Mouse (Mus musculus): Measurements from ENCODE around the gene Vamp4. TPM values are rescaled to one million over a fixed set of nuclear protein-coding genes. Genes with fewer than 3 reads are reported as not detected.

Gene Vamp4
- polyA plus RNA-seq, 1 experiment = 14.6 TPM

DNA sequence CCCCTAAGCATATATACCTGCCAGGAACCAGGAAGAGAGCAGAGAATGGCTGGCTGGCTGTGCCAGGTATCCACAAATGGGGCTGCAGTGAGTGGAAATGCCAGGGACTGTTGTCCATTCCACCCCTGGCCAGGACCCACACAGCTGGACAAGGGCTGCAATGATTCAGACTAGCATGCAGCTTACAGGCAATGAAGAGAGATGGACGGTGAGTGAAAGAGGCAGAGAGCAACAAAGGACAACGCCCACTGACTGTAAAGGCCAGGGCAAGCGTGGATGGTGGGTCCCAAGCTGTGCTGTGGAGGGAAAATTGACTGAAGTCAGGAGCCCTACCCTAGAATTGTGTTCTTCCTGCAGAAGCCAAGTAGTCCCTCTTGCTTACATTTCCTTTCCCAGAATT lies 66.2 kb downstream of the Vamp4 start:
- TF ChIP-seq MAX (IDR thresholded peaks at IDR 0.05; ENCODE audit: low read depth) (no peak), POLR2AphosphoS2 (IDR thresholded peaks at IDR 0.05; ENCODE audit: insufficient read length, low read depth) (no peak), REST (IDR thresholded peaks at IDR 0.05; ENCODE audit: insufficient read depth, insufficient read length) (no peak), USF1 (IDR thresholded peaks at IDR 0.05; ENCODE audit: low read depth) (no peak), MYOD1 (IDR thresholded peaks at IDR 0.05; ENCODE audit: control insufficient read depth in 1 of 3, insufficient read length in 2 of 3, low read depth in 2 of 3) (no peak), SRF (IDR thresholded peaks at IDR 0.05; ENCODE audit: control insufficient read depth, insufficient read length, low read depth) (no peak)

DNA sequence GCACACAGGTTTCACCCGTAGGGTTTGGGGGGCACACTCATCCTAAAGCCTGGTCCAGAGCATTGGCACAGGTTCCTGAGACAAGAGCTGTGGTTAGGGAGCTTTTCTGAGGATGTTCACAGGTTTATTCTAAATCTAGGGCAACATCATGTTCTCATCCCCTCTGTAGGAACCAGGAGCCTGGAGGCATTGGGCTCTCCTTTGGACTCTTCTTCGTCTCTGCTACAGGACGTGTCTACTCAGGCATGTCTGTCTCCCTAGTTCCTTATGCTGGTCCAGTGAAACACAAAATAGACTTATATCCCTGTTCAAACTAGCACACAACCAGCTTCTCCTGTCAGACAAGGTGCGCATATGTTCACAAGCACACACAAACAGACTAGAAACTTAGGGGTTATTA lies 68.2 kb downstream of the Vamp4 start:
- no peaks in the 10 kb centered on the region for H3K79me2 ChIP-seq (ENCODE audit: control insufficient read depth, insufficient read depth)
- TF ChIP-seq POLR2A (IDR thresholded peaks at IDR 0.05; ENCODE audit: insufficient read length, low read depth) (no peak), USF1 (IDR thresholded peaks at IDR 0.05; ENCODE audit: low read depth) (no peak), TCF3 (IDR thresholded peaks at IDR 0.05; ENCODE audit: insufficient read length, low read depth) (no peak), CEBPB (IDR thresholded peaks at IDR 0.05; ENCODE audit: insufficient read depth, poor library complexity, severe bottlenecking) (no peak), MYOD1 (IDR thresholded peaks at IDR 0.05; ENCODE audit: control insufficient read depth in 1 of 3, insufficient read length in 2 of 3, low read depth in 2 of 3) (no peak), E2F4 (IDR thresholded peaks at IDR 0.05; ENCODE audit: insufficient read depth) (no peak), SRF (IDR thresholded peaks at IDR 0.05; ENCODE audit: control insufficient read depth, insufficient read length, low read depth) (no peak), POLR2AphosphoS2 (IDR thresholded peaks at IDR 0.05; ENCODE audit: insufficient read length, low read depth) (no peak), TCF12 (IDR thresholded peaks at IDR 0.05; ENCODE audit: insufficient read depth, poor library complexity, severe bottlenecking) (no peak), MYOG (IDR thresholded peaks at IDR 0.05; ENCODE audit: control insufficient read depth in 1 of 3, insufficient read depth in 1 of 3, insufficient read length in 2 of 3, low read depth in 2 of 3) (no peak), REST (IDR thresholded peaks at IDR 0.05; ENCODE audit: insufficient read depth, insufficient read length) (no peak), MAX (IDR thresholded peaks at IDR 0.05; ENCODE audit: low read depth) (no peak)
- H3K27me3 ChIP-seq (ENCODE audit: control insufficient read depth, insufficient read depth, insufficient read length) = peaks cover 9% of the 10 kb centered on the region
- no peak overlapping the region for H3K4me3 ChIP-seq
- H3K36me3 ChIP-seq (ENCODE audit: control insufficient read depth, insufficient read depth) = no peaks in the 10 kb centered on the region
- H3ac ChIP-seq (ENCODE audit: control insufficient read depth, insufficient read length) = no peak overlapping the region
- H3K4me2 ChIP-seq (ENCODE audit: low read depth) = no peak overlapping the region

More for the DNA sequence above, 66.2 kb downstream of the Vamp4 start:
- no peak overlapping the region for H3K4me2 ChIP-seq (ENCODE audit: low read depth)
- no peak overlapping the region for H3K4me3 ChIP-seq
- H3K27me3 ChIP-seq (ENCODE audit: control insufficient read depth, insufficient read depth, insufficient read length) = peaks cover 9% of the 10 kb centered on the region
- no peaks in the 10 kb centered on the region for H3K36me3 ChIP-seq (ENCODE audit: control insufficient read depth, insufficient read depth)
- no peak overlapping the region for H3ac ChIP-seq (ENCODE audit: control insufficient read depth, insufficient read length)
- H3K79me2 ChIP-seq (ENCODE audit: control insufficient read depth, insufficient read depth) = no peaks in the 10 kb centered on the region

DNA sequence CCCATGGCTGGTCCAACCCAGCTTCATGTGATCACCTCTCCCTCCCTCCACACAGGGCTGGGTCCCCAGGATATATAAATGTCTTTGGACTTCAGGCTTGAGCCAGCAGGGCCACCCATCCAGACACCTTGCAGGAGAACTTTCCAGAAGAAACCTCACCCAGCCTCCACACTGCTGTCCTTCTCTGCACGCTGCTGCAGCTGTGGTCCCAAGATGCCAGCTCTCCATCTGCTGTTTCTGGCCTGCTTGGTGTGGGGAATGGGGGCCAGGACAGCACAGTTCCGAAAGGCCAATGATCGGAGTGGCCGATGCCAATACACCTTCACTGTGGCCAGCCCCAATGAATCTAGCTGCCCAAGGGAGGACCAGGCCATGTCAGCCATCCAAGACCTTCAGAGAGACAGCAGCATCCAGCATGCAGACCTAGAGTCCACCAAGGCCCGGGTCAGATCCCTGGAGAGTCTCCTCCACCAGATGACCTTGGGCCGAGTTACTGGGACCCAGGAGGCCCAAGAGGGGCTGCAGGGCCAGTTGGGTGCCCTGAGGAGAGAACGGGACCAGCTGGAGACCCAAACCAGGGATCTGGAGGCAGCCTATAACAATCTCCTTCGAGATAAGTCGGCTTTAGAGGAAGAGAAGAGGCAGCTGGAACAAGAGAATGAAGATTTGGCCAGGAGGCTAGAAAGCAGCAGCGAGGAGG lies 68.9 kb downstream of the Vamp4 start, which contains the start of gene Myoc:
Myoc (plus strand) TSS at position 105 of the 700 bp plus-strand sequence.
- no peaks in the 10 kb centered on the region for H3K36me3 ChIP-seq (ENCODE audit: control insufficient read depth, insufficient read depth)
- H3K79me2 ChIP-seq (ENCODE audit: control insufficient read depth, insufficient read depth) = no peaks in the 10 kb centered on the region
- H3K27me3 ChIP-seq (ENCODE audit: control insufficient read depth, insufficient read depth, insufficient read length) = peaks cover 9% of the 10 kb centered on the region
- H3K4me2 ChIP-seq (ENCODE audit: low read depth) = no peak within 1 kb of the TSS
- TF ChIP-seq TCF3 (IDR thresholded peaks at IDR 0.05; ENCODE audit: insufficient read length, low read depth) (no peak), CEBPB (IDR thresholded peaks at IDR 0.05; ENCODE audit: insufficient read depth, poor library complexity, severe bottlenecking) (no peak), MYOG (IDR thresholded peaks at IDR 0.05; ENCODE audit: control insufficient read depth in 1 of 3, insufficient read depth in 1 of 3, insufficient read length in 2 of 3, low read depth in 2 of 3) (no peak), POLR2A (IDR thresholded peaks at IDR 0.05; ENCODE audit: insufficient read length, low read depth) (no peak), TCF12 (IDR thresholded peaks at IDR 0.05; ENCODE audit: insufficient read depth, poor library complexity, severe bottlenecking) (no peak), REST (IDR thresholded peaks at IDR 0.05; ENCODE audit: insufficient read depth, insufficient read length) (no peak), E2F4 (IDR thresholded peaks at IDR 0.05; ENCODE audit: insufficient read depth) (no peak), POLR2AphosphoS2 (IDR thresholded peaks at IDR 0.05; ENCODE audit: insufficient read length, low read depth) (no peak), USF1 (IDR thresholded peaks at IDR 0.05; ENCODE audit: low read depth) (no peak), MYOD1 (IDR thresholded peaks at IDR 0.05; ENCODE audit: control insufficient read depth in 1 of 3, insufficient read length in 2 of 3, low read depth in 2 of 3) (no peak)
- H3ac ChIP-seq (ENCODE audit: control insufficient read depth, insufficient read length) = no peak within 1 kb of the TSS
- no peak within 1 kb of the TSS for H3K4me3 ChIP-seq

DNA sequence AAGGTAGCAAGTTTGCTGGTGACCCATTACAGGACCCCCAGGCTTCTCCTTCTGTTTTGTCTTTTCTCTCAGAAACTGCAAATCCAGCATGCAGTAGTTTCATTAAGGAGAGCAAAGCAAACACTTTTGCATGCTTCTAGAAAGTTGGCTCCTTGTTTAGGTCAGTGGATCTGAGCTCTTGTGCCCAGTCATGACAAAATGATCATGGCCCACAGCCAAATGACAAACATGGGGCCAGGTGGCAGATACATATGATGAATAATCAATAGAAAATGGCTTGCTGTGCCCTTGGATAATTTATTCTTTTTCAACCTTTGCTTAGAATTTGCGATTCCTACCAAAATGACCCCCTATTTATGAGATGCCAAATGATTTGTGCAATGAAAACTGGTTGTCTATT lies 69.5 kb downstream of the Vamp4 start:
- Histone ChIP-seq H3ac (ENCODE audit: control insufficient read depth, insufficient read length) (no peak overlapping the region), H3K4me3 (no peak overlapping the region), H3K36me3 (ENCODE audit: control insufficient read depth, insufficient read depth) (no peaks in the 10 kb centered on the region), H3K27me3 (ENCODE audit: control insufficient read depth, insufficient read depth, insufficient read length) (peaks cover 9% of the 10 kb centered on the region), H3K4me2 (ENCODE audit: low read depth) (no peak overlapping the region), H3K79me2 (ENCODE audit: control insufficient read depth, insufficient read depth) (no peaks in the 10 kb centered on the region)
- no peak for TF ChIP-seq REST (IDR thresholded peaks at IDR 0.05; ENCODE audit: insufficient read depth, insufficient read length)
- TF ChIP-seq CEBPB (IDR thresholded peaks at IDR 0.05; ENCODE audit: insufficient read depth, poor library complexity, severe bottlenecking) = no peak
- no peak for TF ChIP-seq TCF12 (IDR thresholded peaks at IDR 0.05; ENCODE audit: insufficient read depth, poor library complexity, severe bottlenecking)
- TF ChIP-seq SRF (IDR thresholded peaks at IDR 0.05; ENCODE audit: control insufficient read depth, insufficient read length, low read depth) = no peak
- no peak for TF ChIP-seq E2F4 (IDR thresholded peaks at IDR 0.05; ENCODE audit: insufficient read depth)
- TF ChIP-seq POLR2AphosphoS2 (IDR thresholded peaks at IDR 0.05; ENCODE audit: insufficient read length, low read depth) = no peak
- TF ChIP-seq MYOD1 (IDR thresholded peaks at IDR 0.05; ENCODE audit: control insufficient read depth in 1 of 3, insufficient read length in 2 of 3, low read depth in 2 of 3) = no peak
- no peak for TF ChIP-seq USF1 (IDR thresholded peaks at IDR 0.05; ENCODE audit: low read depth)
- no peak for TF ChIP-seq MAX (IDR thresholded peaks at IDR 0.05; ENCODE audit: low read depth)
- TF ChIP-seq POLR2A (IDR thresholded peaks at IDR 0.05; ENCODE audit: insufficient read length, low read depth) = no peak
- TF ChIP-seq MYOG (IDR thresholded peaks at IDR 0.05; ENCODE audit: control insufficient read depth in 1 of 3, insufficient read depth in 1 of 3, insufficient read length in 2 of 3, low read depth in 2 of 3) = no peak
